Mouse (Mus musculus): ENCODE data around the gene Ntf5. TPM values are rescaled to one million over a fixed set of nuclear protein-coding genes. Genes with fewer than 3 reads are reported as not detected.

Ntf5 gene
- polyA plus RNA-seq, 1 experiment, result 3.0 TPM

DNA sequence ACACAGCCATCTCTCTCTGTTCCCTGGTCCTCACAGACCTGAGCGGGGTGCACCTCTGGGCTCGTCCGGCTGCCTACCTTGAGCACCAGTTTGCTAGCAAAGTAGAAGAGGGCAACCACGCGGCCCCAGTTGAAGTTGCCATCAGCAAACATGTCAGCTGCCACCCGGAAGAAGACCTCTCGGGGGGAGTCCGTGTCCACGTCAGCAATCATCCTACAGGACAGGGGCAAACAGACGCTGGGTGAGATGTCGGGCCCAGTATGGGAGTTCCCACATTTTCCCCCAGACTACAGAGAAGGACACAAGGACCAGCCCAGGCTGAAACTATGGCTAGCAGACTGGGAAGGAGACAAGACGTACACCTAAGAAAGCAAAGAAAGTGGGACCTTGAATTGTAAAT lies 51.6 kb downstream of the Ntf5 start:
- Histone ChIP-seq H3K27me3 (ENCODE audit: control insufficient read depth, insufficient read depth, low read length) (no peaks in the 10 kb centered on the region), H3K27ac (ENCODE audit: control insufficient read depth, insufficient read depth, low read length) (no peak overlapping the region), H3K4me1 (replicated peaks; ENCODE audit: control insufficient read depth, insufficient read depth, low read length) (peaks cover 21% of the 10 kb centered on the region), H3K36me3 (ENCODE audit: control insufficient read depth, insufficient read depth, low read length) (no peaks in the 10 kb centered on the region), H3K4me3 (ENCODE audit: control insufficient read depth, insufficient read depth, low read length) (no peak overlapping the region)
- no peak for DNase-seq
- TF ChIP-seq POLR2A (IDR thresholded peaks at IDR 0.05; ENCODE audit: control insufficient read depth, extremely low read depth, insufficient read depth, low read length, poor library complexity), result no peak
- TF ChIP-seq CTCF (IDR thresholded peaks at IDR 0.05; ENCODE audit: borderline replicate concordance, control insufficient read depth, extremely low read depth, insufficient read depth, low read length, poor library complexity), result no peak
- 98% methylated on average over 12 of the region's 12 CpGs for WGBS

DNA sequence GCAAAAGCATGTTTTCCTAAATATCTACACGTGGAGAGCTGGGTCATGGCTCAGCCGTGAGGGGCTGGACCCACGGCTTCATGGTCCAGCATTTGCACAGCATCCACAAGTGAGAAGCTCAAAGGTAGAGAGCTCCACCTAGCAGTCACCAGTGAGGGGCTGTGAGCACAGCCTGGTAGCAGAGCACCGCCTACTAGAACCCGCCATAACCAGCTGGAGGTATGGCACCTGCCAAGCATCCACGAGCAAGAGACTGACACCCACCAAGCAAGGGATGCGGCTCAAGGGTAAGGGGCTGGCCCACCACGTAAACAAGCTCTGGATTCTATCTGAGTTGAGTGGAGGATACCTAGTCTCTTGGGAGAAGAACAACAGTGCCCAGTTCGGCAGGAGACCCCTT lies 52.1 kb downstream of the Ntf5 start:
- no peak overlapping the region for H3K27ac ChIP-seq (ENCODE audit: control insufficient read depth, insufficient read depth, low read length)
- peaks cover 17% of the 10 kb centered on the region for H3K4me1 ChIP-seq (replicated peaks; ENCODE audit: control insufficient read depth, insufficient read depth, low read length)
- no peaks in the 10 kb centered on the region for H3K27me3 ChIP-seq (ENCODE audit: control insufficient read depth, insufficient read depth, low read length)
- no peaks in the 10 kb centered on the region for H3K36me3 ChIP-seq (ENCODE audit: control insufficient read depth, insufficient read depth, low read length)
- TF ChIP-seq POLR2A (IDR thresholded peaks at IDR 0.05; ENCODE audit: control insufficient read depth, extremely low read depth, insufficient read depth, low read length, poor library complexity) (no peak), CTCF (IDR thresholded peaks at IDR 0.05; ENCODE audit: borderline replicate concordance, control insufficient read depth, extremely low read depth, insufficient read depth, low read length, poor library complexity) (no peak)
- peak; percentile 40 for DNase-seq
- WGBS, result 79% methylated on average over 9 of the region's 9 CpGs
- no peak overlapping the region for H3K4me3 ChIP-seq (ENCODE audit: control insufficient read depth, insufficient read depth, low read length)

DNA sequence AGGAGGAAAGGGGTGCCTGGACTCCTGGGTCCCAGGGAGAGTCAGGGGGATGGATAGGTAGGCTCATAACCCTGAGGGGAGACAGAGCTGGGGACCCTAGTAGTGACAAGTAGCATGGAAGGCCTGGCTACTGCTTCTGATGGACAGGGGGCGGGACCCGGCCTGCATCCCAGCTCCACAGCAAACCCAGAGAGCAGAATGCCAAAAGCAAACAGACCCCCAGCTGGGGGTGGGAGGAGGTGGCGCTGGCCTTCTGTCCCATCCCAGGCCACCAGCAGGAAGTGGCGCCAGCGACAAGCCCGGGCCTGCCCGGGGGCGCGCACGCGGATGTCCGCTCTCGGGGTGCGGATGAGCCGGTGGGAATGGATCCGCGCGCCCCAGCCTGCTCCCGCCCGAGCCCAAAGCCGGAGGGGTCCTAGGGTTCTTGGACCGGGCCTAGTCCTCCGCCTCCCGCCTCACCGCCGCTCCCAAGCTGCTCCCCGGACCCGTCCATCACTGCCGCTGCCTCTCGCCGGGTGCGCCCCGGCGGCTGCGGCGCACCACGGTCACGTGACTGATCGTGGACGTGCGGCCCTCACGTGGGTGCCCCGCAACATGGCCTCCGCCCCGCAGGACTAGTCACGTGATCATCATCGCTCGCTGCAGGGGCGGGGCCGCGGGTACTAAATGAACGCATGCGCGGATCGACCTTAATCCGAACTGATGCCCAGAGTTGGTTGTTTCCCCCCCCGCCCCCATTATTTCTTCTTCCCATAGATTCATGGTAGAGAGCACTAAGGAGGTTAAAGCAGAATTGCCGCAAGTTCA lies 53.0 kb downstream of the Ntf5 start, which contains the start of gene Bax:
Bax (minus strand) TSS at position 616 of the 807 bp plus-strand sequence.
- Histone ChIP-seq H3K27ac (ENCODE audit: control insufficient read depth, insufficient read depth, low read length) (no peak within 1 kb of the TSS), H3K36me3 (ENCODE audit: control insufficient read depth, insufficient read depth, low read length) (no peaks in the 10 kb centered on the region), H3K4me1 (replicated peaks; ENCODE audit: control insufficient read depth, insufficient read depth, low read length) (peaks cover 12% of the 10 kb centered on the region), H3K27me3 (ENCODE audit: control insufficient read depth, insufficient read depth, low read length) (no peaks in the 10 kb centered on the region), H3K4me3 (ENCODE audit: control insufficient read depth, insufficient read depth, low read length) (peak within 1 kb of the TSS; percentile 62)
- TF ChIP-seq CTCF (IDR thresholded peaks at IDR 0.05; ENCODE audit: borderline replicate concordance, control insufficient read depth, extremely low read depth, insufficient read depth, low read length, poor library complexity) (peak; percentile 52; the same call in 1 of the 2 replicates), POLR2A (IDR thresholded peaks at IDR 0.05; ENCODE audit: control insufficient read depth, extremely low read depth, insufficient read depth, low read length, poor library complexity) (no peak)
- WGBS, result under 1% methylated on average over 58 of the region's 58 CpGs
- DNase-seq, result peak; percentile 88

Other genes starting within 250 kb of the Ntf5 start
- gene Slc17a7, start 249.7 kb upstream of the Ntf5 start, polyA plus RNA-seq (2012; rRNA removed), result 1.2 and 2.0 TPM in 2 replicates
- 0.09 and 0.11 TPM in 2 replicates for gene Gfy, start 234.1 kb upstream of the Ntf5 start, polyA plus RNA-seq (2012; rRNA removed)
- not detected in 2 replicates for gene Pth2, start 232.7 kb upstream of the Ntf5 start, polyA plus RNA-seq (2012; rRNA removed)
- 0.32 and 0.37 TPM in 2 replicates for gene Ccdc155, start 208.8 kb upstream of the Ntf5 start, polyA plus RNA-seq (2012; rRNA removed)
- gene Dkkl1, start 201.5 kb upstream of the Ntf5 start, polyA plus RNA-seq (2012; rRNA removed), result 3.0 and 3.5 TPM in 2 replicates
- gene Tead2, start 197.9 kb upstream of the Ntf5 start, polyA plus RNA-seq (2012; rRNA removed), result 5.0 and 8.5 TPM in 2 replicates
- gene Cd37, start 174.6 kb upstream of the Ntf5 start, polyA plus RNA-seq (2012; rRNA removed), result 412 and 423 TPM in 2 replicates
- gene Slc6a16, start 172.6 kb upstream of the Ntf5 start, polyA plus RNA-seq (2012; rRNA removed), result 0.30 and 0.37 TPM in 2 replicates
- 0.50 TPM in 1 of 2 replicates, not detected in the other for gene Slc6a21, start 136.2 kb upstream of the Ntf5 start, polyA plus RNA-seq (2012; rRNA removed)
- gene Trpm4, start 79.9 kb upstream of the Ntf5 start, polyA plus RNA-seq (2012; rRNA removed), result 12.1 and 12.9 TPM in 2 replicates
- gene Hrc, start 78.4 kb upstream of the Ntf5 start, polyA plus RNA-seq (2012; rRNA removed), result 0.56 and 9.1 TPM in 2 replicates
- 0.65 and 0.89 TPM in 2 replicates for gene Ppfia3, start 46.7 kb upstream of the Ntf5 start, polyA plus RNA-seq (2012; rRNA removed)
- 0.65 and 1.0 TPM in 2 replicates for gene Lin7b, start 43.1 kb upstream of the Ntf5 start, polyA plus RNA-seq (2012; rRNA removed)
- gene Snrnp70, start 18.0 kb upstream of the Ntf5 start, polyA plus RNA-seq (2012; rRNA removed), result 693 and 725 TPM in 2 replicates
- 0.68 and 1.1 TPM in 2 replicates for gene Kcna7, start 8.0 kb upstream of the Ntf5 start, polyA plus RNA-seq (2012; rRNA removed)
- gene Lhb, start 7.1 kb downstream of the Ntf5 start, polyA plus RNA-seq (2012; rRNA removed), result 0.80 and 0.96 TPM in 2 replicates
- 35.2 and 35.5 TPM in 2 replicates for gene Gys1, start 21.1 kb downstream of the Ntf5 start, polyA plus RNA-seq (2012; rRNA removed)
- 122 and 124 TPM in 2 replicates for gene Ruvbl2, start 24.4 kb downstream of the Ntf5 start, polyA plus RNA-seq (2012; rRNA removed)
- gene Ftl1, start 46.2 kb downstream of the Ntf5 start, polyA plus RNA-seq (2012; rRNA removed), result 2,491 and 2,656 TPM in 2 replicates
- 165 and 184 TPM in 2 replicates for gene Bax, start 53.2 kb downstream of the Ntf5 start, polyA plus RNA-seq (2012; rRNA removed)
- gene Tulp2, start 68.2 kb downstream of the Ntf5 start, polyA plus RNA-seq (2012; rRNA removed), result 2.5 and 3.0 TPM in 2 replicates
- gene Gm45808, start 73.1 kb downstream of the Ntf5 start, polyA plus RNA-seq (2012; rRNA removed), result not detected in 2 replicates
- 2.3 and 2.4 TPM in 2 replicates for gene Dhdh, start 75.1 kb downstream of the Ntf5 start, polyA plus RNA-seq (2012; rRNA removed)
- 204 and 216 TPM in 2 replicates for gene Nucb1, start 96.7 kb downstream of the Ntf5 start, polyA plus RNA-seq (2012; rRNA removed)
- 27.6 and 35.3 TPM in 2 replicates for gene Ppp1r15a, start 112.6 kb downstream of the Ntf5 start, polyA plus RNA-seq (2012; rRNA removed)
- gene Plekha4, start 112.6 kb downstream of the Ntf5 start, polyA plus RNA-seq (2012; rRNA removed), result 9.7 and 12.3 TPM in 2 replicates
- 2.2 and 2.6 TPM in 2 replicates for gene Hsd17b14, start 141.2 kb downstream of the Ntf5 start, polyA plus RNA-seq (2012; rRNA removed)
- gene Bcat2, start 156.5 kb downstream of the Ntf5 start, polyA plus RNA-seq (2012; rRNA removed), result 140 and 173 TPM in 2 replicates
- 18.9 and 19.2 TPM in 2 replicates for gene Fgf21, start 201.8 kb downstream of the Ntf5 start, polyA plus RNA-seq (2012; rRNA removed)
- 4.7 and 5.9 TPM in 2 replicates for gene Fut1, start 203.6 kb downstream of the Ntf5 start, polyA plus RNA-seq (2012; rRNA removed)
- 0.45 and 0.75 TPM in 2 replicates for gene Izumo1, start 208.1 kb downstream of the Ntf5 start, polyA plus RNA-seq (2012; rRNA removed)
- 6.3 and 8.6 TPM in 2 replicates for gene Rasip1, start 213.8 kb downstream of the Ntf5 start, polyA plus RNA-seq (2012; rRNA removed)
- 3.9 and 4.4 TPM in 2 replicates for gene Mamstr, start 226.3 kb downstream of the Ntf5 start, polyA plus RNA-seq (2012; rRNA removed)

Measured in thymus, adult 2 months (tissue).